Mouse (Mus musculus) brain, embryonic 14.5 days (tissue): ENCODE measurements around the gene Trpv2. TPM values are rescaled to one million over a fixed set of nuclear protein-coding genes. Genes with fewer than 3 reads are reported as not detected.
A peak's percentile ranks its signal among the peaks of the same experiment; 100 is the strongest.

ENCODE experiments used
- DNase-seq: peaks from one replicate; pipeline ENCODE4 v3.0.0-alpha.2; 2011; ENCODE audit warnings: low read depth
- CTCF ChIP-seq: fragments of 200-500 bp; IDR thresholded peaks from 2 replicates; pipeline ENCODE4 v1.5.1; 2012; ENCODE audit warnings: inconsistent platforms, mild to moderate bottlenecking, moderate library complexity, borderline replicate concordance; ENCODE audit not compliant: insufficient read depth, insufficient read length; ENCODE audit errors: extremely low read depth
- POLR2A ChIP-seq: fragments of 200-500 bp; IDR thresholded peaks from 2 replicates; pipeline ENCODE4 v1.6.1; 2012; ENCODE audit warnings: mild to moderate bottlenecking, inconsistent platforms, borderline replicate concordance; ENCODE audit not compliant: poor library complexity, insufficient read depth, insufficient read length, severe bottlenecking; ENCODE audit errors: extremely low read depth
- polyA plus RNA-seq: library from polyadenylated mRNA; depleted of rRNA; stranded (reverse); fragments of >200 nt; gene quantifications from 2 replicates; pipeline ENCODE4 v1.2.3, GENCODE M21; 2012

The Trpv2 gene
- polyA plus RNA-seq, 1 experiment, result 26.3 TPM

DNA sequence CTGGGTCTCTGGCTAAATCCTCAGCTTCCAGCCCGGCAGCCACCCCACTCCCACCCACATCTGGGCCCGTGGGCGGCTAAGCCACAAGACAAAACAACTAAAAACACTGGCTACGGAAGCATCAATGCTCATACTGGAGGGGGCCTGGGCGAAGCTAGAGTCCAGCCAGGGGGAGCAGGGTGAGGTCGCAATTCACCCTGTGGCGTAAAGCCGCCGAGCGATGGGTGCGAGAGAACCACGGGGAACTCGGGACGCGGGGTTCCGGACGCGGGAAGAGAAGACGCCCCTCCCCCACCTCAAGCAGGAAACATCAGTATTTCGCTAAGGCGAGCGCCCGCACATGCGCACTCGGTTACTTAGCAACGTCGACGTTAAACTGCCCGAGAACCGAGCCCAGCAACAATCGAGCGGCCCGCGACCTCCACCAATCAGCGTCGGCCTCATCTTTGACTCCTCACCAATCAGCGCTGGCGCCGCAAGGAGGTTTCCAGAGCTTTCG is 23.5 kb upstream of the Trpv2 start, which contains the start of gene Ubb:
Ubb (plus strand) TSS at position 445 of the 499 bp plus-strand sequence.
- TF ChIP-seq POLR2A, result peak; percentile 91; the same call in 1 of the 2 replicates
- no peak for TF ChIP-seq CTCF
- peak; percentile 100 for DNase-seq

GRCm38 (mm10) chr11:62551226-62552119 is 22.8 kb upstream of the Trpv2 start:
- peak; percentile 96 for DNase-seq
- peak; percentile 92 for TF ChIP-seq POLR2A
- TF ChIP-seq CTCF, result no peak

DNA sequence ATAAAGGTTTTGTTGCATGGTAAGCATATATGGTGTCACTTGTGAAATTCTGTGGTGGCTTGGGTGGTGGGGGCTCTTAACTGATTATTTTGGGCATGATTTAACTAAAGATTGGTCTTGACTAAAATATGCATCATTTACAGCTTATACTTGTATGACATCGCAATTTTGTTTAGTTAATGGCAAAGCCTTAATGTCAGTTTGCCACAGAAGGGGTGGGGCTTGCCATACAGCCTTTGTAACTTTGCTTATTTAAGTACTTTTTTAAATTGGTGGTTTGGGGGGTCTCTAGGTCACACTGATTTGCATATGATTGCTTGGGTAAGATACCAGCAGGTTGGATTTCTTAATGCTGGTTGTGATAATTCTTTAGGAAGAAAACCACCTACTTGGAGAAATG is 21.1 kb upstream of the Trpv2 start:
- TF ChIP-seq POLR2A, result no peak
- DNase-seq, result no peak

DNA sequence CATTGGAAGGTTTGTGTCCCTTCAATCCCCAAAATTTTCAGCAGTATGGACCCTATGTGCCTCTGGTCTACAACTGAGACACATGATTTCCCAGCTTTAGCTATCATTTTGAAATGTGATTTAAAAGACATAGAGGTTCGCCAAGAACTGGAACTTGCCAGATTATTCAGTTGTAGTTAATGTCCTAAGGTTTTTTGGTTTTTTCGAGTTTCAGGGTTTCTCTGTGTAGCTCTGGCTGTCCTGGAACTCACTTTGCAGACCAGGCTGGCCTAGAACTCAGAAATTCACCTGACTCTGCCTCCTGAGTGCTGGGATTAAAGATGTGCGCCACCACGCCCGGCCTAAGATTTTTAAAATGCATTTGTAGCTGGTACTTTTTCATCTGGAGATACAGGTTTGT is 20.7 kb upstream of the Trpv2 start:
- no peak for DNase-seq
- TF ChIP-seq POLR2A, result no peak
- TF ChIP-seq CTCF, result no peak

- DNase-seq, result no peak
- TF ChIP-seq POLR2A (no peak), CTCF (no peak)
Measured at GRCm38 (mm10) chr11:62554163-62554855, 20.0 kb upstream of the Trpv2 start.

DNA sequence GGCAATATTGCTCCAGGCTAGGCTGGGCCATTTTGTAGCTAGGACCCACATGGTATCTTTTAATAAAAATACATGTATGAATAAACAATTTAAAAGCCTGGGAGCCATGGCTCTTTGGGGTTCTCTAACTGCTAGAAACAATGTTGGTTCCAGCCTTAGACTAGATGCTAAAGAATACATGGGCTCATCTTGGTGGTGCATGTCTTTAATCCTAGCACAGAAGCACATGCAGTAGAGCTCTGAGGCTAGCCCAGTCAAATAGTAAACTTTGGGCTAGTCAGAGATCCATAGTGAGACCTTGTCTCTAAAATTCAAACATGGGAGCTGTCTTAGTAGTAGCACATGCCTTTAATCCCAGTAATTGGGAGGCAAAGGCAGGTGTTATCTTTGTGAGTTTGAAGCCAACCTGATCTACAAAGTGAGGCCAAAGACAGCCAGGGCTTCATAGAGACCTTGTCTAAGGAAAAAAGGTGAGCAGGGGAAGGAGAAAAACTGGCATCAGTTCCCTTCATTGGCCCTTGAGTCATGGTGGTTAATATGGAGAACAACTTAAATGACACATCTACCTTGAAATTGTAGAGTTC is 19.3 kb upstream of the Trpv2 start:
- TF ChIP-seq POLR2A (no peak), CTCF (no peak)
- no peak for DNase-seq

DNA sequence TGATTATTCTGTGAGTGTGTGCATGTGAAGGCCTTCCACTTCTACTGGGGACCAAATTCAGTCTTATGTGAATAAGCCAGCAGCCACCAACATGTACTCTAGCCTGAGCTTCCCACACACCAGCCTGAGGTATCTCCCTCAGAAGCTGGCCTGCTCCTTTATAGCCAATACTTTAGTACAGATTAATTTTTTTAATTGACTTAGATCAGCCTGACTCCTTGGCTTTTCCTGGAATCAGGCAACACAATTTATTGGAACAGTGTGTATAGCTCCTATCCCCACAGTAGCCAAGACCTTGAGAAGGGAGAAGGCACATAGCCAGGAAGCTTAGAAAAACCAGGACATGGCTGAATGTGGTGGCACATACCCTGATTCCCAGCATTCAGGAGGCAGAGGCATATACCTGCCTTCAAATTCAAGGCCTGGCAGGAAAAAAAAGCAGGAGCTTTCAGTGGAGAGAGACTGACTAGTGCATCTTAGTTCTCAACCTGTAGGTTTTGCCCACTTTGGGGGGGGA is 18.3 kb upstream of the Trpv2 start:
- no peak for DNase-seq
- TF ChIP-seq POLR2A (no peak), CTCF (no peak)

GRCm38 (mm10) chr11:62557205-62557604 is 17.1 kb upstream of the Trpv2 start:
- TF ChIP-seq POLR2A (no peak), CTCF (no peak)
- no peak for DNase-seq

- DNase-seq, result no peak
- TF ChIP-seq CTCF (no peak), POLR2A (no peak)
Measured at GRCm38 (mm10) chr11:62558152-62558551, 16.1 kb upstream of the Trpv2 start.

GRCm38 (mm10) chr11:62558961-62559646 is 15.2 kb upstream of the Trpv2 start:
- DNase-seq, result no peak
- TF ChIP-seq POLR2A, result no peak
- no peak for TF ChIP-seq CTCF

DNA sequence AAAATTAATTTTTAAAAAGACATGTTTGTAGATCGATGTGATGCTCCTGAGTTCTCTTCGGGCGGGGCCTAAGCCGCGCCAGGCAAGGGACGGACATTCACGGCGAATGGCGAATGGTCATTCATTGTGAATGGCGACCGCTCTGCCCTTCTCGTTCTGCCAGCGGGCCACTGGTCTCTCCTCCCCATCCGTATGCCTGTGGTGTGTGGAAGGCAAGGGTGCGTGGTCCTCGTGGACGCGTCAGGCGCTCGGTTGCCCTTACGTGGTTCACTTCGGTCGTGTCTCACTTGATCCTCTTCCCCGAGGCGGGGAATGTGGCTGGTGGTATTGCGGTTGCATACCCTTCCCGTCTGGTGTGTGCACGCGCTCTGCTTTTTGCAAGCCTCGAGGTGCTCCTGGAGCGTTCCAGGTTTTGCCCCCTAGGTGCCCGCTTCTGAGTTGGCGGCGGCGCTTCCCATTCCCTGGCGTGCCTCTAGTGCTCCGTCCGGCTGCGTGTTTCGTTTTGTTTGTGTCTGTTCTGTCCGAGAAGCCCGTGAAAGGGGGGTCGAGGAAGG is 13.7 kb upstream of the Trpv2 start:
- TF ChIP-seq CTCF (no peak), POLR2A (no peak)
- peak; percentile 19 for DNase-seq

GRCm38 (mm10) chr11:62563590-62563989 is 10.7 kb upstream of the Trpv2 start:
- no peak for DNase-seq
- TF ChIP-seq CTCF, result no peak
- no peak for TF ChIP-seq POLR2A

- TF ChIP-seq CTCF, result no peak
- no peak for TF ChIP-seq POLR2A
- no peak for DNase-seq
Measured at GRCm38 (mm10) chr11:62565747-62566146, 8.5 kb upstream of the Trpv2 start.

- no peak for DNase-seq
- TF ChIP-seq CTCF (no peak), POLR2A (no peak)
Measured at GRCm38 (mm10) chr11:62566211-62566610, 8.1 kb upstream of the Trpv2 start.
